Mouse (Mus musculus): ENCODE measurements around the gene Lhx3. TPM values are rescaled to one million over a fixed set of nuclear protein-coding genes. Genes with fewer than 3 reads are reported as not detected.

Lhx3 gene
- polyA plus RNA-seq, 1 experiment from 2014 or later, result 0.10 TPM

- ATAC-seq, result no peak; the same call in 1 of the 2 replicates
Measured at GRCm38 (mm10) chr2:26240330-26240729, 32.2 kb upstream of the Lhx3 start.

DNA sequence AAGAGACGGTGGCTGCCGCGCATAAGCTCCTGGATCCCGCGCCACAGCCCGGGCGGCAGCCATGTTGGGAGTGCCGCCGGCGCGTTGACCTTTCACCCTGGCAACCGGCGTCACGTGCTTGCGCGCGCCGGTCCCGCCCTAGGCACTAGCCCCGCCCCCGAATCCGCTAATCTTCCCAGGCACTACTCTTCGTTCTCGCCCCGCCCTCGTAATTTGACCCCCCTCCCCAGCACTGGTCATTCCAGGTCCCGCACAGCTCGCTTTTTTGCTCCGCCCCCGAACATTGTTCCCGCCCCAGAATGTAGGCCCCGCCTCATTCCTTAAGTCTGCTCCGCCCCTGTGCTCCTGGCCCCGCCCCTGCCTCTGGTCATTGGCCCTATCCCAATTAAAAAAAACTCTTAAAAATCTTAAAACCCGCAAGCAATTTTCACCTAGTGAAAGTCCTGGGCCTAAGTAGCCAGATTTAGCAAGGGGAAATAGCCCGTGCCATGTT lies 29.2 kb upstream of the Lhx3 start, which contains the start of gene Qsox2:
Gene Qsox2, minus strand, starts transcription at position 236 of the 493 bp plus-strand sequence.
- Histone ChIP-seq H3K9ac (ENCODE audit: low read depth, low read length) (peak within 1 kb of the TSS; percentile 80), H3K4me2 (replicated peaks; ENCODE audit: low read depth) (peak within 1 kb of the TSS; percentile 91), H3K4me3 (ENCODE audit: low read depth, low read length) (peak within 1 kb of the TSS; percentile 81), H3K9me3 (ENCODE audit: control insufficient read depth) (no peaks in the 10 kb centered on the region), H3K27ac (ENCODE audit: low read depth, low read length) (peak within 1 kb of the TSS; percentile 74), H3K27me3 (replicated peaks; ENCODE audit: control insufficient read depth, insufficient read depth, low read length) (no peaks in the 10 kb centered on the region), H3K4me1 (replicated peaks; ENCODE audit: control insufficient read depth, insufficient read depth, low read length) (peaks cover 19% of the 10 kb centered on the region), H3K36me3 (ENCODE audit: control insufficient read depth, insufficient read depth) (no peaks in the 10 kb centered on the region)
- 1% methylated on average over 32 of the region's 36 CpGs for WGBS
- ATAC-seq, result peak; percentile 74
- no peak for TF ChIP-seq CTCF (IDR thresholded peaks at IDR 0.05; ENCODE audit: low read depth)

More at GRCm38 (mm10) chr2:26240330-26240729, 32.2 kb upstream of the Lhx3 start:
- H3K9me3 ChIP-seq (ENCODE audit: control insufficient read depth), result no peaks in the 10 kb centered on the region
- WGBS, result 21% methylated on average over 9 of the region's 9 CpGs
- peaks cover 12% of the 10 kb centered on the region for H3K4me1 ChIP-seq (replicated peaks; ENCODE audit: control insufficient read depth, insufficient read depth, low read length)
- TF ChIP-seq CTCF (IDR thresholded peaks at IDR 0.05; ENCODE audit: low read depth), result no peak
- no peak overlapping the region for H3K9ac ChIP-seq (ENCODE audit: low read depth, low read length)
- no peak overlapping the region for H3K4me3 ChIP-seq (ENCODE audit: low read depth, low read length)
- peak overlapping the region; percentile 30; the same call in 1 of the 2 replicates for H3K4me2 ChIP-seq (replicated peaks; ENCODE audit: low read depth)
- H3K27me3 ChIP-seq (replicated peaks; ENCODE audit: control insufficient read depth, insufficient read depth, low read length), result no peaks in the 10 kb centered on the region
- no peak overlapping the region for H3K27ac ChIP-seq (ENCODE audit: low read depth, low read length)
- no peaks in the 10 kb centered on the region for H3K36me3 ChIP-seq (ENCODE audit: control insufficient read depth, insufficient read depth)

DNA sequence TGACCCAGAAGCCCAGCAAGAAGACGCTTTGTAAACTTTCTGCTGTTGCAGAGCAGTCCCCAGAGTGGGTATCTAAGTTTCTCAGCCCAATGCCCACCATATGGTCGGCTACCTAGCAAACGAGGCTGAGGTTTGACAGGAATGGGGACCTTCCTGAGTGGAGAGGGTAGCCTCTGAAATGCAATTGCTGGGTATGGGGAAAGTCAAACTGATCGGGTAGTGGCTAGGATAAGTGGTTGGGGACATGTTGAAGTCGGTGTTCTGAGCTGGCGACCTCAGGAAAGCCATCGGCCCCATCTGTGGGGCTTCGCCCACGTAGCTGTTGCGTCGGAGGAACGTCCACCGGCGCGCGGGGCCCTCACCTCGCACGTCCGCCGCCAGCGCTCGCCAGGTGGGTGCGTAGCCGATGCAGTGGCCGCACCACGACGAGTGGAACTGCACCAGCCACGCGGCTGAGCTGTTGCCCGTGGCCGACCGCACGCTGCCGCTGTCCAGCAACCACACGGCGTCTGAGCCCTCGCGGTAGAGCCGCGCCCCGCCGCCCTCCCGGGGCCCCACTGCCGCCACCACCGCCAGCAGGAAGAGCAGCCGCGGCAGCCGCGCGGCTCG lies 28.7 kb upstream of the Lhx3 start:
- no peaks in the 10 kb centered on the region for H3K27me3 ChIP-seq (replicated peaks; ENCODE audit: control insufficient read depth, insufficient read depth, low read length)
- under 1% methylated on average over 47 of the region's 51 CpGs for WGBS
- TF ChIP-seq CTCF (IDR thresholded peaks at IDR 0.05; ENCODE audit: low read depth), result no peak

DNA sequence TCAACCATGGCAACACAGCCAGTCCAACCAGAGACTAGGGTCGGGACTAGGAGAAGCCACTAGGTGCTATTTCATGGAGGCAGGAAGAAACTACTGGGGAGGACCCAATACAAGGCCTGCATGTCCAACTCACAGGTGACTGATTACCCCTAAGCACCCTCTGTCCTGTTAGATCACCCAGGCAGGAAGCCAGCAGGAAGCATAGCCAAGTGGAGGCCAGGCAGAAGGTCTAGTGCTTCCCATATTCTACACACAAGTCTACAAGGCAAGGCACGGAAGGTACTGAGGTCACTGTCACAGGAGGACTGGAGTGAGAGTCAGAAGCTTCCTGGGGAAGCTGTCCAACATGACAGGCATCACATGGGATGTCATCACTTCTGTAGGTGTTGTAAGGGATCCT lies 26.7 kb upstream of the Lhx3 start:
- ATAC-seq, result peak; percentile 26; the same call in 1 of the 2 replicates
- Histone ChIP-seq H3K9ac (ENCODE audit: low read depth, low read length) (no peak overlapping the region), H3K27me3 (replicated peaks; ENCODE audit: control insufficient read depth, insufficient read depth, low read length) (no peaks in the 10 kb centered on the region), H3K9me3 (ENCODE audit: control insufficient read depth) (no peaks in the 10 kb centered on the region), H3K4me1 (replicated peaks; ENCODE audit: control insufficient read depth, insufficient read depth, low read length) (peaks cover 12% of the 10 kb centered on the region; the same call in 1 of the 2 replicates), H3K36me3 (ENCODE audit: control insufficient read depth, insufficient read depth) (no peaks in the 10 kb centered on the region), H3K27ac (ENCODE audit: low read depth, low read length) (peak overlapping the region; percentile 57), H3K4me3 (ENCODE audit: low read depth, low read length) (no peak overlapping the region), H3K4me2 (replicated peaks; ENCODE audit: low read depth) (peak overlapping the region; percentile 21; the same call in 1 of the 2 replicates)
- no peak for TF ChIP-seq CTCF (IDR thresholded peaks at IDR 0.05; ENCODE audit: low read depth)
- WGBS, result 44% methylated on average over 2 of the region's 2 CpGs

More for the DNA sequence above, 28.7 kb upstream of the Lhx3 start:
- ATAC-seq, result peak; percentile 24; the same call in 1 of the 2 replicates
- Histone ChIP-seq H3K9ac (ENCODE audit: low read depth, low read length) (peak overlapping the region; percentile 80), H3K4me1 (replicated peaks; ENCODE audit: control insufficient read depth, insufficient read depth, low read length) (peaks cover 19% of the 10 kb centered on the region), H3K36me3 (ENCODE audit: control insufficient read depth, insufficient read depth) (no peaks in the 10 kb centered on the region), H3K9me3 (ENCODE audit: control insufficient read depth) (no peaks in the 10 kb centered on the region), H3K4me2 (replicated peaks; ENCODE audit: low read depth) (peak overlapping the region; percentile 91), H3K27ac (ENCODE audit: low read depth, low read length) (peak overlapping the region; percentile 74), H3K4me3 (ENCODE audit: low read depth, low read length) (peak overlapping the region; percentile 81)

DNA sequence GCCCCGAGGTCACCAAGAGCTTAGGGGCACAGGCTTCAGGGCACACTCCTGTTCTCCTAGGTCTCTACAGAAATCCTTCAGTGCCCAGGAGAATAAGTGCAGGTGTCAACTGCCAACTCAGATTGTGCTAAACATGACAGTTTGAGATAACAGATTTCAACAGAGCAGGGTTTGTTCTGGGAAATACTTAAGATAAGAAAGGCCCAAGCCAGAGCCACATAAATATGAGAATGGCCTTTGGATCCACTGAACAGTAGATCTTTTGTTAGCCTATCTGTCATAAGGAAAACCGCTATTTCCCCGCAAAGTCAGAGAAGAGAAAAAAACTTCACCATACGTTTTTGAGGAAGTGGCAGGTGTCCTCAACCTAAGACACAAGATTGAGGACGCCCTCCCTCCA lies 26.2 kb upstream of the Lhx3 start:
- Histone ChIP-seq H3K4me3 (ENCODE audit: low read depth, low read length) (no peak overlapping the region), H3K27me3 (replicated peaks; ENCODE audit: control insufficient read depth, insufficient read depth, low read length) (no peaks in the 10 kb centered on the region), H3K4me1 (replicated peaks; ENCODE audit: control insufficient read depth, insufficient read depth, low read length) (peaks cover 12% of the 10 kb centered on the region; the same call in 1 of the 2 replicates), H3K9ac (ENCODE audit: low read depth, low read length) (no peak overlapping the region), H3K9me3 (ENCODE audit: control insufficient read depth) (no peaks in the 10 kb centered on the region), H3K27ac (ENCODE audit: low read depth, low read length) (peak overlapping the region; percentile 66), H3K4me2 (replicated peaks; ENCODE audit: low read depth) (peak overlapping the region; percentile 27; the same call in 1 of the 2 replicates), H3K36me3 (ENCODE audit: control insufficient read depth, insufficient read depth) (no peaks in the 10 kb centered on the region)
- ATAC-seq, result peak; percentile 70
- TF ChIP-seq CTCF (IDR thresholded peaks at IDR 0.05; ENCODE audit: low read depth), result no peak
- 40% methylated on average over 5 of the region's 5 CpGs for WGBS

GRCm38 (mm10) chr2:26231366-26231765 lies 23.3 kb upstream of the Lhx3 start:
- Histone ChIP-seq H3K4me2 (replicated peaks; ENCODE audit: low read depth) (no peak overlapping the region), H3K9me3 (ENCODE audit: control insufficient read depth) (no peaks in the 10 kb centered on the region), H3K36me3 (ENCODE audit: control insufficient read depth, insufficient read depth) (peaks cover 7% of the 10 kb centered on the region; the same call in 1 of the 2 replicates), H3K4me3 (ENCODE audit: low read depth, low read length) (no peak overlapping the region), H3K27ac (ENCODE audit: low read depth, low read length) (no peak overlapping the region), H3K9ac (ENCODE audit: low read depth, low read length) (no peak overlapping the region), H3K27me3 (replicated peaks; ENCODE audit: control insufficient read depth, insufficient read depth, low read length) (no peaks in the 10 kb centered on the region), H3K4me1 (replicated peaks; ENCODE audit: control insufficient read depth, insufficient read depth, low read length) (peaks cover 9% of the 10 kb centered on the region; the same call in 1 of the 2 replicates)
- no peak for TF ChIP-seq CTCF (IDR thresholded peaks at IDR 0.05; ENCODE audit: low read depth)
- 82% methylated on average over 3 of the region's 3 CpGs for WGBS
- no peak for ATAC-seq
